ENCODE assay signal across 9 mouse cellular contexts in the genomic region with DNA sequence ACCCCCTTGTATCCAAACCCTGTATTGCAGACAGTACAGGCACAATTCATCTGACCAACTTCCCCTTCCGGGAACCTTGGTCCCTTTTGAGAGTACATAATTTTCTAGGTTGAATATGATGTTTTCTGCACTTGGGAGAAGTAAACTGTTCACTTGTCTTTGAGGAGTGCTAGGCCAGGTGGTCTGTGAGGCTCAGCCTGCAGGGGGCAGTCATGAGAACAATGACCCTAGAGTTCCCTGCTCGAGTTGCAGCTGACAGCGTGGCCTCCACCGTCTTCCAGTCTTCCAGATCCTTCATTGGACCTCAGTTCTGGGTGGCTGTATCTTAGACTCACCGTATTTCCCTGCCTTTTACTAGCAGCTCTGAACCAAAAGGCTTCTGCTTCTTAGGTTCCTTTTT. TPM values are rescaled to one million over a fixed set of nuclear protein-coding genes. Genes with fewer than 3 reads are reported as not detected.
DNase-seq lines count a peak whose midpoint lies in the region; ATAC-seq and TF ChIP-seq lines count a peak whose summit lies in the region.
"Had no signal": no experiment of that assay in that cellular context is flagged by ENCODE, and none has a peak within 500 bp of the region (broad histone marks: within the 10 kb centered on the region; RNA-seq: fewer than 3 reads in every experiment).

No protein-coding gene starts in this region.

- WGBS in forebrain, embryonic 14.5 days: 28% methylated on average over 5 of the region's 5 CpGs
- WGBS in forebrain, embryonic 12.5 days: 26% methylated on average over 5 of the region's 5 CpGs

- peak; percentile 40 for DNase-seq in forebrain, embryonic 14.5 days (ENCODE audit: low spot score)
- DNase-seq in testis, postnatal 14 days (ENCODE audit: low spot score): no peak
- peak; percentile 81 for DNase-seq in induced T-regulatory cell, adult 2 months (ENCODE audit: low read depth)
- DNase-seq in lung, postnatal 4 days: peak; percentile 60 to 75
- peak; percentile 89 for DNase-seq in thymus, postnatal 14 days

- no peak overlapping the region for H3K4me2 ChIP-seq in forebrain, embryonic 14.5 days (ENCODE audit: low read length)
- H3K4me2 ChIP-seq in forebrain, embryonic 12.5 days: no peak overlapping the region
- H3K4me2 ChIP-seq: stomach, embryonic 15.5 days had no signal

- ATAC-seq in forebrain, embryonic 14.5 days: no peak
- no peak for ATAC-seq in forebrain, embryonic 12.5 days (ENCODE audit: low FRiP score)
- ATAC-seq in common myeloid progenitor, adult 5-6 weeks (replicated peaks; ENCODE audit: low read depth, poor library complexity, severe bottlenecking): peak; percentile 65

- TF ChIP-seq POLR2A in testis, adult 2 months (IDR thresholded peaks at IDR 0.05; ENCODE audit: control insufficient read depth, low read depth, low read length): no peak

- no peak overlapping the region for H3K27ac ChIP-seq in forebrain, embryonic 14.5 days (ENCODE audit: low read depth, low read length)
- no peak overlapping the region for H3K27ac ChIP-seq in forebrain, embryonic 12.5 days
- H3K27ac ChIP-seq in testis, adult 2 months (ENCODE audit: control insufficient read depth, insufficient read depth, low read depth, low read length): no peak overlapping the region
- H3K27ac ChIP-seq: stomach, embryonic 15.5 days had no signal

- no peaks in the 10 kb centered on the region for H3K36me3 ChIP-seq in forebrain, embryonic 14.5 days (ENCODE audit: control insufficient read depth, insufficient read depth, low read length)
- no peaks in the 10 kb centered on the region for H3K36me3 ChIP-seq in forebrain, embryonic 12.5 days (replicated peaks)
- no peaks in the 10 kb centered on the region for H3K36me3 ChIP-seq in testis, adult 2 months (ENCODE audit: control insufficient read depth, insufficient read depth, low read length)
- H3K36me3 ChIP-seq: stomach, embryonic 15.5 days had no signal

- H3K9ac ChIP-seq in forebrain, embryonic 14.5 days (ENCODE audit: low read length): no peak overlapping the region
- H3K9ac ChIP-seq in forebrain, embryonic 12.5 days: no peak overlapping the region
- H3K9ac ChIP-seq: stomach, embryonic 15.5 days had no signal

- peaks cover 23% of the 10 kb centered on the region for H3K4me1 ChIP-seq in forebrain, embryonic 14.5 days (ENCODE audit: control insufficient read depth, insufficient read depth, low read length)
- H3K4me1 ChIP-seq in forebrain, embryonic 12.5 days: peaks cover 35% of the 10 kb centered on the region
- H3K4me1 ChIP-seq in testis, adult 2 months (ENCODE audit: control insufficient read depth, insufficient read depth, low read length): peaks cover 8% of the 10 kb centered on the region

- TF ChIP-seq CTCF in testis, adult 2 months (IDR thresholded peaks at IDR 0.05; ENCODE audit: control insufficient read depth, insufficient read depth, insufficient replicate concordance, low read depth, low read length): peak; percentile 65; the same call in 1 of the 2 replicates

- no peaks in the 10 kb centered on the region for H3K9me3 ChIP-seq in forebrain, embryonic 14.5 days (replicated peaks; ENCODE audit: control insufficient read depth, low read length)
- H3K9me3 ChIP-seq in forebrain, embryonic 12.5 days: no peaks in the 10 kb centered on the region
- H3K9me3 ChIP-seq: stomach, embryonic 15.5 days had no signal

- no peaks in the 10 kb centered on the region; the same call in 1 of the 2 replicates for H3K27me3 ChIP-seq in forebrain, embryonic 14.5 days (replicated peaks; ENCODE audit: control insufficient read depth, insufficient read depth, low read length)
- H3K27me3 ChIP-seq in forebrain, embryonic 12.5 days: peaks cover 51% of the 10 kb centered on the region
- H3K27me3 ChIP-seq in testis, adult 2 months (ENCODE audit: control insufficient read depth, insufficient read depth, low read length): no peaks in the 10 kb centered on the region

- no peak overlapping the region for H3K4me3 ChIP-seq in forebrain, embryonic 14.5 days (ENCODE audit: low read depth, low read length)
- H3K4me3 ChIP-seq in forebrain, embryonic 12.5 days (replicated peaks): no peak overlapping the region
- H3K4me3 ChIP-seq in testis, adult 2 months (ENCODE audit: control insufficient read depth, low read depth, low read length): no peak overlapping the region
- H3K4me3 ChIP-seq: stomach, embryonic 15.5 days had no signal

RNA-seq across cellular contexts. Expression of gene Sema7a, which starts 4.7 kb away (rescaled TPM):
- polyA plus RNA-seq in forebrain, embryonic 14.5 days (2014; fragmentation: Nextera tagmentation; extraction: Ambion mirVana): 3.6 and 6.2 TPM in 2 replicates
- polyA plus RNA-seq in forebrain, embryonic 12.5 days (2016; fragmentation: Nextera tagmentation; extraction: Ambion mirVana): 0.43 and 1.4 TPM in 2 replicates
- 23.7 and 27.9 TPM in 2 replicates for polyA plus RNA-seq in testis, adult 2 months (2012; rRNA removed)
- 0.44 and 0.55 TPM in 2 replicates for total RNA-seq in common myeloid progenitor, adult 5-6 weeks (2017)

RNA-seq across cellular contexts. Expression of gene Ubl7, which starts 33.8 kb away (rescaled TPM):
- polyA plus RNA-seq in forebrain, embryonic 14.5 days (2014; fragmentation: Nextera tagmentation; extraction: Ambion mirVana): 144 and 166 TPM in 2 replicates
- polyA plus RNA-seq in forebrain, embryonic 12.5 days (2016; fragmentation: Nextera tagmentation; extraction: Ambion mirVana): 129 and 138 TPM in 2 replicates
- 714 and 753 TPM in 2 replicates for polyA plus RNA-seq in testis, adult 2 months (2012; rRNA removed)
- total RNA-seq in common myeloid progenitor, adult 5-6 weeks (2017): 11.9 and 25.7 TPM in 2 replicates
